Mouse (Mus musculus) liver, embryonic 15.5 days (tissue): ENCODE results near the gene Eng. TPM values are rescaled to one million over a fixed set of nuclear protein-coding genes. Genes with fewer than 3 reads are reported as not detected.
A peak's percentile ranks its signal among the peaks of the same experiment; 100 is the strongest.

Experiments
- ATAC-seq: fragments of 200-750 bp; cut with Nextera tagmentation; 2 replicates; pipeline ENCODE4 v1.8.0; 2017; ENCODE audit warnings: moderate number of reproducible peaks, mild to moderate bottlenecking, moderate library complexity; ENCODE audit not compliant: insufficient read depth
- H3K27ac ChIP-seq: fragments of 300-500 bp; sonication (generic); replicated peaks from 2 replicates; pipeline ENCODE4 v1.5.1; 2015; ENCODE audit warnings: mild to moderate bottlenecking, inconsistent platforms
- H3K27me3 ChIP-seq: fragments of 300-500 bp; sonication (generic); 2 replicates; pipeline ENCODE4 v1.6.1; 2015; ENCODE audit warnings: mild to moderate bottlenecking, inconsistent platforms
- H3K36me3 ChIP-seq: fragments of 300-500 bp; sonication (generic); replicated peaks from 2 replicates; pipeline ENCODE4 v1.6.1; 2015; ENCODE audit warnings: moderate library complexity, mild to moderate bottlenecking, inconsistent platforms
- H3K4me1 ChIP-seq: fragments of 300-500 bp; sonication (generic); replicated peaks from 2 replicates; pipeline ENCODE4 v1.6.1; 2015; ENCODE audit warnings: inconsistent platforms
- H3K4me2 ChIP-seq: fragments of 300-500 bp; sonication (generic); 2 replicates; pipeline ENCODE4 v1.6.1; 2015; ENCODE audit warnings: moderate library complexity, mild to moderate bottlenecking, inconsistent platforms
- H3K4me3 ChIP-seq: fragments of 300-500 bp; sonication (generic); replicated peaks from 2 replicates; pipeline ENCODE4 v1.5.1; 2015; ENCODE audit warnings: mild to moderate bottlenecking, inconsistent platforms
- H3K9ac ChIP-seq: fragments of 300-500 bp; sonication (generic); 2 replicates; pipeline ENCODE4 v1.6.1; 2015; ENCODE audit warnings: moderate library complexity, mild to moderate bottlenecking, inconsistent platforms
- H3K9me3 ChIP-seq: fragments of 300-500 bp; sonication (generic); replicated peaks from 2 replicates; pipeline ENCODE4 v1.6.1; 2016; ENCODE audit warnings: inconsistent platforms
- WGBS: fragments of 180-500 bp; shearing (Covaris S2); methylation state at CpG from one replicate; pipeline ENCODE4 v1.1.7; 2015; ENCODE audit warnings: mixed read lengths; ENCODE audit not compliant: insufficient replicate concordance; 5-methylcytosine and 5-hydroxymethylcytosine counted together
- polyA plus RNA-seq: library from polyadenylated mRNA; unstranded; fragments of >200 nt; fragmentation: Nextera tagmentation; extraction: Ambion mirVana; gene quantifications from 2 replicates; pipeline ENCODE4 v1.2.1, GENCODE M21; 2015

Gene Eng
- polyA plus RNA-seq, 1 experiment from 2014 or later, result 23.5 TPM

DNA sequence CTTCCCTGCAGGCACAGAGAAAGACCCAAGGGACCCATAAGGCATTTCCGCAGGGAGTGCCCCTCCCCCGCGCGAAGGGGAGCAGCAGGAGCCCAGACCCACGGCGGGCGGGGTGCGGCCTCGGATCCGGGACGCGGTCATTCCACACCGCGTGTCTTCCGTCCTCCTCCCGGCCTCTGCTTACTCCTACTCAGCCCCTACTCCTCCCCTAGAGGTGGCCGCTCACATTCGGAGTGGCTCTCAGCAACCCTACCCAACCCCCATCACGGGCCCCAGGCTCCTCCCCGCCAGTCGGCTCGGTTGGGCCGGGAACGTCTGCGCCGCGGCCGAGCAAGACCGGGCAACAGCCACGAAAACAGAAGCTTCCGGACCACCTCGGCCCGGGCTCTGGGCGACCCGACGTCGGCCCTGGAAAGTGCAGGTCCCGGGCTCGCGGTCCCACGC is 65.7 kb downstream of the Eng start:
- Histone ChIP-seq H3K36me3 (peaks cover 45% of the 10 kb centered on the region), H3K9ac (peak overlapping the region; percentile 90), H3K27ac (peak overlapping the region; percentile 94), H3K4me2 (peak overlapping the region; percentile 94), H3K4me3 (peak overlapping the region; percentile 94), H3K27me3 (no peaks in the 10 kb centered on the region), H3K4me1 (peaks cover 54% of the 10 kb centered on the region), H3K9me3 (no peaks in the 10 kb centered on the region)
- WGBS, result under 1% methylated on average over 41 of the region's 41 CpGs
- peak; percentile 68 for ATAC-seq

DNA sequence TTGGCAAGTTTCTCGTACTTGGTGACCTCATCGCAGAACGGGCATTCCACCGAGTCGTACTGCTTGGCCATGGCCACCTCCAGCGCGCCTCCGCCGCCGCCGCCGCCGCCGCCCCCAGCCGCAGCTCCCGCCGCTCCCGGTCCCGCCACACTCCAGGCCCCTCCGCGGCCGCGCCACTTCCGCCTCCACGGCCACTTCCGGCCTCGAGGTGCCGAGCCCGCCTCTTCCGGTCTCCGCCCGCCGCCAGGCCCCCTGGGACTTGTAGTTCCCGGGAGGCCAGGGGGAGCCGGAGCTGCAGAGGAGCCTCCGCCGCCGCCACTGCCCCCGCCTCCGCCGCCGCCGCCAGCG is 66.2 kb downstream of the Eng start:
- peak overlapping the region; percentile 94 for H3K4me2 ChIP-seq
- H3K27ac ChIP-seq, result peak overlapping the region; percentile 94
- peak overlapping the region; percentile 94 for H3K4me3 ChIP-seq
- peak overlapping the region; percentile 90 for H3K9ac ChIP-seq
- no peaks in the 10 kb centered on the region for H3K9me3 ChIP-seq
- under 1% methylated on average over 44 of the region's 44 CpGs for WGBS
- no peaks in the 10 kb centered on the region for H3K27me3 ChIP-seq
- peaks cover 54% of the 10 kb centered on the region for H3K4me1 ChIP-seq
- ATAC-seq, result peak; percentile 88
- peaks cover 41% of the 10 kb centered on the region for H3K36me3 ChIP-seq

DNA sequence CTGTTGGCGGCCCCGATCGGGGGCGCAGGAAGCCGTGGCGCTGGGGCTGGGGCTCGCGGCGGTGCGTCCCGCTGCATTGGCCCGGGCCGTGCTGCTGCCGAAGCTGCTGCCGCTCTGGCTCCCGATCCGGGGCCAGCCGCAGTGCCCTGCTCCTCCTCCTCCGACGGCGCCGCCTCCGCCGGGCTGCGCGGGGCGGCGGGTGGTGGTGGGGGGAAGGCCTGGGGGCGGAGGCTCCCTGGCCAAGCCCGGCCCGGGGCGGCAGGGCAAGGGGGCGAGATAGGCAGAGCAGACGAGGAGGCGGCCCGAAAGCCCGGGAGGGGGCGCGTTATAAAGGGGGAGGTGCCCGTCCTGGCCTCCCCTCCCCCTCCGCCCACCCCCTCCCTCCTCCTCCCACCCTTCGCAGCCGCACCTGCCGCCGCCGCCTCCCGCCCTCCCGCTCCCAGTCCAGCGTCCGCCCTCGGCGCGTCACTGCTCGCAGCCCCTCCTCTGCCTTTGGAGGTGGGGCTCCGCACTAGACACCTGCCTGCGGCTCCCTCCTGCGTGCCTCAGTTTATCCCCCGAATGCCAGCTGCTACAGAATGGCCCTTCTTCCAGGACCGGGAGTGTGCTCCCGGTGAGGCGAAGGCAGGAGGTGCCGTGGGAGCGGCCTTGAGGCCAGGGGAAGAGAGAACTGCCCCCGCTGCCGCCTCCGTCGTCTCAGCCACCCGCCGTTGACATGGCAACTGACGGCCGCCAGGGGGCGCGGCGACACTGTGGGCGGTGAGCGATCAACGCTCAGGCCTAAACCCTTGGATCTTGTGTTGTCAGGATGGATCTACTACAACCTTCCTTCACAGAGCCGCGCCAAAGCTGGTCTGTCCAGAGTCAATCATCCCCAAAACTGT is 66.8 kb downstream of the Eng start, which contains the start of gene Cdk9:
Gene Cdk9, minus strand, starts transcription at position 143 of the 884 bp plus-strand sequence.
- peak within 1 kb of the TSS; percentile 94 for H3K27ac ChIP-seq
- peaks cover 35% of the 10 kb centered on the region for H3K36me3 ChIP-seq
- peak within 1 kb of the TSS; percentile 94 for H3K4me2 ChIP-seq
- no peaks in the 10 kb centered on the region for H3K27me3 ChIP-seq
- peaks cover 54% of the 10 kb centered on the region for H3K4me1 ChIP-seq
- WGBS, result under 1% methylated on average over 61 of the region's 79 CpGs
- ATAC-seq, result peak; percentile 81
- peak within 1 kb of the TSS; percentile 90 for H3K9ac ChIP-seq
- H3K9me3 ChIP-seq, result no peaks in the 10 kb centered on the region
- peak within 1 kb of the TSS; percentile 94 for H3K4me3 ChIP-seq

DNA sequence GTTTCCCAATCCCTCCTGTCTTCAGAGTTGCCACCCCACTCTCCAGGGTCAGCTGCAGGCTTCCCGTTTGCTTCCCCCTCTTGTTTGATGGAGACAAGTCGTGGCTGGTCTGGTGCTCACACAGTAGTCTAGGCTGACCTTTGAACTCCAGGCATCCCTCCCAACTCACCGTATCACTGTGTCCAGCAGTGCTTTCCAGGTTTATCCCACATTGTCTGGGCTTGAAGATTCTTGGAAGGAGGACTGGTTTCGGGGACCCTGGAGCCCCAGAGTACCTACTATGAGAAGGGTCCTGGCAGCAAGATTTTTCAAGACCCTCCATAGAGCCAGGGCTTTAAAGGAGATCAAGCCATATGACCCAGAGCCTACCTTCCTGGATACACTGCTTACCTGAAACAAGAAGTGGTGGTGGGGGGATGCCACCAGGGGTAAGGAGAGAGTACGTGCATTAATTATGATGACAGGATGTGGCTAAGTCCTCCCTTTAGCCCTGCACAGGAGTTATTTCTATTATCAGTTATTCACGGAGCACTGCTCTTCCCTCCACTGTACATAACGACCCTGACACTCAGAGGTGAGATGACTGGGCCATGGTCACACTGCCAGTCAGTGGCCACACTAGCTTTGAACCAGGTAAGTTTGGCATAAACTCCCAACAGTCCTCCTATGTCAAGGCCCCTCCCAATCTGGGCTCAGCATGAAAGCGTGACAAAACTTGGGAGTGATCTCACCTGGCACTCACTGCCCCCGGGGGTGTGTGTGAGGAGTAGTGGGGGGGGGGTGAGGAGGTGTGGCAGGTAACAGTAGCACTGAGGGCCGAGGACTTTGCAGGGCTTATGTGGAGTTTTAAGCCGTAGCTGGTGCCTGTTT is 68.0 kb downstream of the Eng start:
- H3K9me3 ChIP-seq, result no peaks in the 10 kb centered on the region
- WGBS, result 24% methylated on average over 11 of the region's 11 CpGs
- H3K4me2 ChIP-seq, result peak overlapping the region; percentile 94
- no peak for ATAC-seq
- peak overlapping the region; percentile 94 for H3K4me3 ChIP-seq
- H3K36me3 ChIP-seq, result peaks cover 23% of the 10 kb centered on the region
- peak overlapping the region; percentile 90; the same call in 1 of the 2 replicates for H3K9ac ChIP-seq
- peak overlapping the region; percentile 94 for H3K27ac ChIP-seq
- H3K4me1 ChIP-seq, result peaks cover 53% of the 10 kb centered on the region
- no peaks in the 10 kb centered on the region for H3K27me3 ChIP-seq

DNA sequence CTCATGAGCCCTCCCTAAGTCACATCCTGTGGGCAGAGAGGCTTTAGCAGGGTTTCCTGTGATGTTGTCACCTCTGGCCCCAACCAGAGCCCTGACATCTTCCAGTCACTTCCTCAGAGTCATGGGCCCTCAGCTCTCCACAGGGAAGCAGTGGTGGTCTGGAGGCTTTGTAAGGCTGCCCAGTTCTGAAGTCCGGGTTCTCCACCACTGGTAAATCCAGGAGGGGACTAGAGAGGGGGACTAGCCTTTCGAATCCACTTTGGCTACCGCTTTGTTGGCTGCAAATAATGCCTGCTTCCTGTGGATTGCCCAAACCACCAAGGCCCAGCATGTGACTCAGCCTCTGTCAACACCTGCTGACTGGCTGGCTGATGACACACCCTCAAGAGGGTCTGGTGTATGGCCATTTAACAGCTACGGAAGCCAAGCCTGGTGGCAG is 68.6 kb downstream of the Eng start:
- peak overlapping the region; percentile 17; the same call in 1 of the 2 replicates for H3K4me2 ChIP-seq
- no peaks in the 10 kb centered on the region for H3K27me3 ChIP-seq
- ATAC-seq, result no peak
- H3K36me3 ChIP-seq, result peaks cover 17% of the 10 kb centered on the region
- H3K4me3 ChIP-seq, result no peak overlapping the region
- peaks cover 47% of the 10 kb centered on the region for H3K4me1 ChIP-seq
- peak overlapping the region; percentile 94 for H3K27ac ChIP-seq
- 12% methylated on average over 4 of the region's 4 CpGs for WGBS
- no peak overlapping the region for H3K9ac ChIP-seq
- H3K9me3 ChIP-seq, result no peaks in the 10 kb centered on the region

DNA sequence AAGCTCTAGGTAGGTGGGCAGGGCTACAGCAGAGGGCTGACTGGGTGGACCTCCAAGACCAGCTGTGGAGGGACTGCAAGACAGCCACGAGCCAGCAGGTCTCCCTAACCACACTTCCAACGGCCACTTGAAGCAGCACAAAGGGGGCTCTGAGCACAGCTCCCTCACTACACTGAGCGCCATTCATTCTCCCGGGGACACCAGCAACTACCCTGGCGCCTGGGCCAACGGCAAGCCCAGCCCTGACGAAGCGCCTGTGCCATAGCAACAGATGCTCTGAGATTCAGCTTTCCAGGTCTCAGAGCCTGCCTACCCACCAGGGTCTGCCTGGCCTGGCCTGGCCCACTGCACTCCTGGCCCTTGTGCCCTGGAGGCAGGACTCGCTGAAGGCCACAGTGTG is 72.4 kb downstream of the Eng start:
- Histone ChIP-seq H3K36me3 (no peaks in the 10 kb centered on the region), H3K4me1 (peaks cover 38% of the 10 kb centered on the region), H3K27me3 (no peaks in the 10 kb centered on the region), H3K27ac (no peak overlapping the region), H3K4me2 (no peak overlapping the region), H3K4me3 (no peak overlapping the region), H3K9ac (no peak overlapping the region), H3K9me3 (no peaks in the 10 kb centered on the region)
- no peak for ATAC-seq
- WGBS, result 47% methylated on average over 9 of the region's 9 CpGs

DNA sequence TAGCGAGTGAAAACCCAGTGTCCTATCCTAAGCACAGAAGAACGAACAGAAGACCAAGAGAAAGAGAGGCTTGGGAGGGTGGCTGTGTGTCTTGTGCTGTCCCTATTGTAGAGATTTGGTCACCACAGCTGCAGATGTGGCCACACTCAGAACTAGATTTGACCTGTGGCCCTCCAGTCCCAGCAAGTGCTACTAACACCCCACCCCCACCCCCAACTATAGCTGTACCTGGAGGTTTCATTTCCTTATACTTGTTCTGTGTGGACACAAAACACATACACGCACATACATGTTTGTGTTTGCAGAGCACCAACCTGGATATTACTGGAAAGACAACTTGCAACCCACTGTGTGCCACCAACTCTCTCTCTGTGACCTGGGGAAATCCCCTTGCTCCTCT is 73.7 kb downstream of the Eng start:
- no peak for ATAC-seq
- H3K4me3 ChIP-seq, result no peak overlapping the region
- H3K27ac ChIP-seq, result 0 out of 2 replicates have a peak overlapping the region, but pooled peaks have one; percentile 48
- H3K9me3 ChIP-seq, result no peaks in the 10 kb centered on the region
- peak overlapping the region; percentile 32; the same call in 1 of the 2 replicates for H3K4me2 ChIP-seq
- 61% methylated on average over 3 of the region's 3 CpGs for WGBS
- peaks cover 25% of the 10 kb centered on the region for H3K4me1 ChIP-seq
- H3K27me3 ChIP-seq, result no peaks in the 10 kb centered on the region
- no peaks in the 10 kb centered on the region for H3K36me3 ChIP-seq
- no peak overlapping the region for H3K9ac ChIP-seq

DNA sequence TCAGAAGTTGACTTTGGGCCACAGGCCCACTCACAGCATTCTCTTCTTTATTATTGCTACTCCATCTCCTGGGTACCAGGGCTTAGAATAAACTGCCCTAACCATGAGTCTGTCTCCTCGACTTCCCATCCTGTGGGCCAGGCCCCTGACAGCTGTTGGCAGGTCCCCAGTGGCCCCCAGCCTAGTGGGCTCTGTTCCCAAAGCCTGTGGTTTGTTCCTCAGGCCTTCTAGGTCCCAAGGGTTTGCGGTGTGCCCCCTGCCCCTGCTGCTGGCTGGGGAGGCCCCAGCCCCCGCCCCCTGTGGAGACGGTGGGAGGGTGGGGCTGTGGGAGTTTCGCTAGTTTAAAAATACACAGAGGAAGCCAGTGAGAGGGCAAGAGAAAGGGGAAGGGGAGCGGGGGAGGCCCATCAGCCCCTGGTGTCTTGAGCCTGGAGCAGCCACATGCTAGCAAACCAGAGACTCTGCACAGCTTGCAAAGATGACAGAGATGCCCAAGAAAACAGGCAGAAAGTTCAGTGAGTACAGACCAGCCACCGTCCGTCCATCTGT is 74.4 kb downstream of the Eng start, which contains the start of gene Sh2d3c:
Gene Sh2d3c, plus strand, starts transcription at position 375 of the 549 bp plus-strand sequence.
- ATAC-seq, result no peak
- Histone ChIP-seq H3K27ac (peak within 1 kb of the TSS; percentile 48), H3K4me1 (peaks cover 20% of the 10 kb centered on the region), H3K27me3 (no peaks in the 10 kb centered on the region), H3K9ac (no peak within 1 kb of the TSS), H3K4me2 (peak within 1 kb of the TSS; percentile 32), H3K4me3 (peak within 1 kb of the TSS; percentile 39), H3K36me3 (no peaks in the 10 kb centered on the region), H3K9me3 (no peaks in the 10 kb centered on the region)
- 13% methylated on average over 8 of the region's 8 CpGs for WGBS

DNA sequence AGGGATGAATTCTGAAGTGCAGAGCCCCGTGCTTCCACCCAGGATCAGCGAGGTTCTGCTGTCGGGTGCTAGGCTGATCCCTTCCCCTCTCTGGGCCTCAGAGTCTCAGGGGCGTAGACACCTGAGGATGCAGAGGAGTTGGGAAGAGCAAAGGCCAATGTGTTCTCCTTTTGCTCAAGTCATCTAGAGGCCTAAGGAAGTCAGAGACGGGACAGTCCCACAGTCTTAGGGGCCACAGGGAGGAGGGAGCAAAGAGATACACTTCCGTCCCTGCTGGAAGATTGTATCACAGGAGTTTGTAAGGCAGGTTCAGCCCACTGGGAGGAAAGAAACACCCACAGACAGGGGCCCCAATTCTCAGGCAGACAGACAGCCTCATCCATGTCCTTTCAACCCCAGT is 75.7 kb downstream of the Eng start:
- H3K4me3 ChIP-seq, result peak overlapping the region; percentile 39
- no peaks in the 10 kb centered on the region for H3K27me3 ChIP-seq
- WGBS, result 19% methylated on average over 6 of the region's 6 CpGs
- H3K27ac ChIP-seq, result no peak overlapping the region
- no peak for ATAC-seq
- peaks cover 21% of the 10 kb centered on the region for H3K4me1 ChIP-seq
- no peak overlapping the region for H3K9ac ChIP-seq
- 0 out of 2 replicates have a peak, but pooled peaks cover 3% of the 10 kb centered on the region for H3K36me3 ChIP-seq
- H3K9me3 ChIP-seq, result no peaks in the 10 kb centered on the region
- H3K4me2 ChIP-seq, result peak overlapping the region; percentile 32

DNA sequence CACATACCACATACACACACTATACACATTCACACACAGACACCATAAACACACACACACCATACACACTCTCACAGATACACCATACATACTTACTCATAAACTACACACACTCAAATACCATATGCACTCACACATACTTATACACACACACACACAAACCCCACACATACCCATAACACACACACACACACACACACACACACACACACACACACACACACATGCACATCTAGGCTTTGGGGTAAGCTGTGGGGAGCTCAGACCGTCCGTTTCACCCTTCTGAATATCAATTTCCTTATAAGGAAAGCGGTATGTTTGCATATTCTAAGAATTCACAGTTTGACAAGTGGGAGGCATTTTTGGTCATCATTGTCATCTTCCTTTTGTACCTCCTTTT is 76.2 kb downstream of the Eng start:
- Histone ChIP-seq H3K27ac (no peak overlapping the region), H3K27me3 (no peaks in the 10 kb centered on the region), H3K36me3 (0 out of 2 replicates have a peak, but pooled peaks cover 3% of the 10 kb centered on the region), H3K4me2 (peak overlapping the region; percentile 32), H3K4me3 (no peak overlapping the region), H3K9me3 (no peaks in the 10 kb centered on the region), H3K4me1 (peaks cover 27% of the 10 kb centered on the region), H3K9ac (no peak overlapping the region)
- no peak for ATAC-seq
- WGBS, result 37% methylated on average over 3 of the region's 3 CpGs
